Mouse (Mus musculus): ENCODE data around the gene Ghrh. TPM values are rescaled to one million over a fixed set of nuclear protein-coding genes. Genes with fewer than 3 reads are reported as not detected.

Ghrh gene
- polyA plus RNA-seq (2015; fragmentation: Nextera tagmentation; extraction: Ambion mirVana): not detected in 2 replicates

GRCm38 (mm10) chr2:157347361-157348159, at the start of gene Ghrh:
Gene Ghrh (minus strand): TSS chr2:157347506.

GRCm38 (mm10) chr2:157367184-157367893, 20.0 kb upstream of the Ghrh start, which contains the start of gene Manbal:
Gene Manbal (plus strand): TSS chr2:157367594.

Other genes with a start within 250 kb of the Ghrh start
- gene Samhd1, start 212.2 kb downstream of the Ghrh start, polyA plus RNA-seq (2015; fragmentation: Nextera tagmentation; extraction: Ambion mirVana): 15.1 and 19.4 TPM in 2 replicates
- 5.4 and 6.5 TPM in 2 replicates for gene Rbl1, start 143.0 kb downstream of the Ghrh start, polyA plus RNA-seq (2015; fragmentation: Nextera tagmentation; extraction: Ambion mirVana)
- 90.1 and 108 TPM in 2 replicates for gene Rpn2, start 68.5 kb downstream of the Ghrh start, polyA plus RNA-seq (2015; fragmentation: Nextera tagmentation; extraction: Ambion mirVana)
- gene Mroh8, start 68.0 kb downstream of the Ghrh start, polyA plus RNA-seq (2015; fragmentation: Nextera tagmentation; extraction: Ambion mirVana): 0.13 and 0.22 TPM in 2 replicates
- 42.9 and 48.3 TPM in 2 replicates for gene Manbal, start 20.1 kb upstream of the Ghrh start, polyA plus RNA-seq (2015; fragmentation: Nextera tagmentation; extraction: Ambion mirVana)
- gene Src, start 70.9 kb upstream of the Ghrh start, polyA plus RNA-seq (2015; fragmentation: Nextera tagmentation; extraction: Ambion mirVana): 3.2 and 3.5 TPM in 2 replicates
- 22.1 and 25.4 TPM in 2 replicates for gene Nnat, start 212.6 kb upstream of the Ghrh start, polyA plus RNA-seq (2015; fragmentation: Nextera tagmentation; extraction: Ambion mirVana)
- gene Blcap, start 223.8 kb upstream of the Ghrh start, polyA plus RNA-seq (2015; fragmentation: Nextera tagmentation; extraction: Ambion mirVana): 26.7 and 32.1 TPM in 2 replicates